12 mouse cellular contexts compared by ENCODE assay signal in the genomic region with DNA sequence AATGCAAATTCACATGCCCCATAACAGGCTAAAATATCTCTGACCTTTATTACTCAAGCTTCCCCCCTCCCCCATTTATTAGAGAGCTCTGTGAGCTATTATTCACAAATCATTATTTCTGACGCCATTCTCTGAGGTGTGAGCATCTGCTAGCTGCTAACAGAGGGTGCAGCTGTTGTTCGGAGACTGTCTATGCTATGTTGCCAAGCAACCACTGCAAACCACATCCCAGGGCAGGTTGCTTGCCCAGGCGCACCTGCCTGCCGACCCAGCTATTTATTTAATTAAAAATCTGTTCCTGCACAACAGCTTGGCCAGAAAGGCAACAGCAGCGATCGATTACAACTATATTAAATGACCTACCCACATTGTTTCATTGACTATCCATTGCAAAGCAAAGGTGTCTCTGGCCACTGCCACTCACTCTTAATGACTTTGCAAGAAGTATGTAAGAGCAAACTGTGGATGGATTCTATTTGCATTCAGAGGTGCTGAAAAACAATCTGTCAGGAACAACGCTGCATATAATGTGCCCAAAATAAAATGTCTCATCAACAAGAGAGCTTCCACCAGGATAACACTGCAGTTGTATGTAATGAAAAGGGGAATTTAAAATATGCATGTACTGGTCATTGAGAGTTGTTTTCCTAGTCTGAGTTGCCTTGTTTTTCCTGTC.
DNase-seq lines count a peak whose midpoint lies in the region; ATAC-seq lines count a peak whose summit lies in the region.
"Had no signal": no experiment of that assay in that cellular context is flagged by ENCODE, and none has a peak within 500 bp of the region (broad histone marks: within the 10 kb centered on the region; RNA-seq: fewer than 3 reads in every experiment).

No protein-coding gene starts in this region.

- H3K9ac ChIP-seq in embryonic facial prominence, embryonic 15.5 days, result no peak overlapping the region
- H3K9ac ChIP-seq in neural tube, embryonic 14.5 days (replicated peaks; ENCODE audit: low read depth, low read length), result no peak overlapping the region
- H3K9ac ChIP-seq: heart, embryonic 13.5 days; liver, embryonic 15.5 days; stomach, embryonic 15.5 days had no signal

- no peaks in the 10 kb centered on the region for H3K36me3 ChIP-seq in embryonic facial prominence, embryonic 15.5 days
- no peaks in the 10 kb centered on the region for H3K36me3 ChIP-seq in neural tube, embryonic 14.5 days (ENCODE audit: control insufficient read depth, insufficient read depth, low read length)
- H3K36me3 ChIP-seq: heart, embryonic 13.5 days; liver, embryonic 15.5 days; stomach, embryonic 15.5 days had no signal

- intact Hi-C loops in heart, postnatal 14 days (cut with DNase I), result no loop called here
- intact Hi-C loops in left cerebral cortex, postnatal 4 days (cut with DNase I), result no loop called here

- no peak overlapping the region for H3K27ac ChIP-seq in embryonic facial prominence, embryonic 15.5 days (replicated peaks)
- H3K27ac ChIP-seq in neural tube, embryonic 14.5 days (ENCODE audit: low read depth, low read length), result peak overlapping the region; percentile 40; the same call in 1 of the 2 replicates
- H3K27ac ChIP-seq: heart, embryonic 13.5 days; liver, embryonic 15.5 days; stomach, embryonic 15.5 days had no signal

- peak; percentile 64 for DNase-seq in heart, adult 11 months
- DNase-seq in heart, postnatal 14 days, result no peak
- peak; percentile 11 for DNase-seq in left cerebral cortex, postnatal 4 days
- DNase-seq in gastrocnemius, postnatal 4 days (ENCODE audit: low spot score in 2 of 2), result no peak
- no peak for DNase-seq in adrenal gland, adult 8-10 months
- DNase-seq in ovary, postnatal 36 days (ENCODE audit: low spot score), result no peak
- DNase-seq: B cell, adult 2 months had no signal

- WGBS in embryonic facial prominence, embryonic 15.5 days, result 52% methylated on average over 7 of the region's 7 CpGs
- WGBS in neural tube, embryonic 14.5 days, result 24% methylated on average over 7 of the region's 7 CpGs

- H3K27me3 ChIP-seq in embryonic facial prominence, embryonic 15.5 days, result no peaks in the 10 kb centered on the region
- no peaks in the 10 kb centered on the region for H3K27me3 ChIP-seq in neural tube, embryonic 14.5 days (ENCODE audit: control insufficient read depth, insufficient read depth, low read length)
- H3K27me3 ChIP-seq: heart, embryonic 13.5 days; liver, embryonic 15.5 days; stomach, embryonic 15.5 days had no signal

- peak; percentile 80; the same call in 1 of the 2 replicates for ATAC-seq in embryonic facial prominence, embryonic 15.5 days (ENCODE audit: insufficient number of reproducible peaks, low FRiP score, low TSS enrichment, low read depth)
- peak; percentile 99 for ATAC-seq in neural tube, embryonic 14.5 days (ENCODE audit: low read depth)

- no peak overlapping the region for H3K4me2 ChIP-seq in embryonic facial prominence, embryonic 15.5 days (replicated peaks)
- H3K4me2 ChIP-seq in neural tube, embryonic 14.5 days (ENCODE audit: low read depth, low read length), result peak overlapping the region; percentile 23; the same call in 1 of the 2 replicates
- H3K4me2 ChIP-seq: heart, embryonic 13.5 days; liver, embryonic 15.5 days; stomach, embryonic 15.5 days had no signal

- H3K4me3 ChIP-seq in embryonic facial prominence, embryonic 15.5 days (replicated peaks), result no peak overlapping the region
- H3K4me3 ChIP-seq in neural tube, embryonic 14.5 days (ENCODE audit: low read depth, low read length), result no peak overlapping the region
- H3K4me3 ChIP-seq: heart, embryonic 13.5 days; liver, embryonic 15.5 days; stomach, embryonic 15.5 days had no signal

- no peaks in the 10 kb centered on the region for H3K4me1 ChIP-seq in embryonic facial prominence, embryonic 15.5 days
- H3K4me1 ChIP-seq in neural tube, embryonic 14.5 days (ENCODE audit: control insufficient read depth, insufficient read depth, low read length), result peaks cover 4% of the 10 kb centered on the region; the same call in 1 of the 2 replicates
- H3K4me1 ChIP-seq: heart, embryonic 13.5 days; liver, embryonic 15.5 days; stomach, embryonic 15.5 days had no signal

- no peaks in the 10 kb centered on the region for H3K9me3 ChIP-seq in embryonic facial prominence, embryonic 15.5 days (replicated peaks)
- H3K9me3 ChIP-seq in neural tube, embryonic 14.5 days (ENCODE audit: control insufficient read depth, low read length), result no peaks in the 10 kb centered on the region
- H3K9me3 ChIP-seq: heart, embryonic 13.5 days; liver, embryonic 15.5 days; stomach, embryonic 15.5 days had no signal

Comparison
In these comparisons a context has a peak if more than half of its experiments do, and no peak if none do; other contexts are left out.
1. DNase-seq: peak in heart, adult 11 months (single experiment) and left cerebral cortex, postnatal 4 days (single experiment); none in heart, postnatal 14 days (0 of 2), gastrocnemius, postnatal 4 days (0 of 2), adrenal gland, adult 8-10 months (single experiment) and ovary, postnatal 36 days (single experiment).